6 mouse cellular contexts compared by ENCODE assay signal in the genomic region with DNA sequence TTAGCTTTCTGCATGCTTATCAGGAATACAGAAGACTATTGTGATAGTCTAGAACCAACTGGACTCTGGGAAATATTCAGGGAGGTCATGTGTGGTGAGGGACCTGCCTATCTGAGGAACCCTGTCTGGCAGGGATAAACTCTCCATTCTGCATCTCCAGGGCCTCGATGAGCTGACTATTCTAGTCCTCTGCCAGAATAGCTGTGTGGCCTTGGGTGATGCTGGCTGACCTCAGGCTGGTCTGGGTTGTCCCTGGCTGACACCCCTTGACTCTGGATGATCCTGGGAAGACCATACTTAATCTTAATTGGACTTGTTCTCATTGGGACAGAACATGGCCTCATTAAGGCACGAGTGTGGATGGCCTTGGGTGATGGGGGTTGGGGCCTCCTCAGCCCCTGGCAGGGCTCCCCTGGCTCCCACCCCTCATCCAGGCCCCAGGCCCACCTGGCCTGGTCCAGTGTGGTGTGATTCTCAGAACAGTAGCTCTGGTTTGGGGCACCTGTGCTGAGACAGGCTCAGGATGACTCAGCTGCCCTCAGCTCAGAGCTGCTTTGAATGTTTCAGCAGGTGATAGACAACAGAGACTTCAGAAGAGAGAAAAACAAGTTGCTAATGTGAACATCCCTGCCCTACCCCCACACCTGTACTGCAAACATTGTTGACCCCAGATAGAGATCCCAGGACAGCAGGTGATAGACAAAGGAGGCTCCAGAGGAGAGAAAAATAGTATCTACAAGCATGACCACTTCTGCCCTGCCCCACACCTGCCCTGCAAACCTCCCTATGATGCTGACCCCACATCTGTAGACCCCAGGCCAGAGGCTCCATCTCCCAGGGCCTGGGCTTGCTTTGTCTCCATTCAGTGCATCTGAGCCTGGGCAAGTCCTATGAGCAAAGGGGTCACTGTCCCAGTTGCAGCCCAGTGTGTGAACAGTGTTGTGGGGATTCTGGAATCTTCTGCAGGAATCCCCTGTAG.
DNase-seq lines count a peak whose midpoint lies in the region; ATAC-seq and TF ChIP-seq lines count a peak whose summit lies in the region.
"Not testable (repeated sequence)": the region's sequence is repeated elsewhere in the genome, so short reads cannot be mapped to it uniquely, and the experiment has no call there.

No protein-coding gene starts in this region.

- peak overlapping the region; percentile 99 for H3K27ac ChIP-seq in CH12.LX (ENCODE audit: insufficient read depth, low read depth)
- H3K27ac ChIP-seq in small intestine, adult 2 months (ENCODE audit: insufficient read depth, low read depth, low read length) = peak overlapping the region; percentile 59

- H3K9ac ChIP-seq in CH12.LX (ENCODE audit: insufficient read depth, low read depth) = peak overlapping the region; percentile 59

- in situ Hi-C loops in CH12.LX (cut with MboI; ENCODE audit: low pct_ligation_motif_present, low pct_unique_long_range_greater_than_20kb, low sequenced_read_pairs) = loop anchor here (25.0 kb wide), 1 partner anchor 184 kb away; no protein-coding TSS in a partner anchor

- not testable (repeated sequence) for H3K79me2 ChIP-seq in CH12.LX (replicated peaks; ENCODE audit: control insufficient read depth, extremely low read depth, insufficient read depth, poor library complexity, severe bottlenecking)

- peaks cover 11 to 34% of the 10 kb centered on the region in 2 experiments for H3K36me3 ChIP-seq in CH12.LX (replicated peaks in 1 of 2; ENCODE audit: control insufficient read depth in 1 of 2, insufficient read depth in 1 of 2, low read length in 1 of 2)
- not testable (repeated sequence) for H3K36me3 ChIP-seq in small intestine, adult 2 months (ENCODE audit: control insufficient read depth, insufficient read depth, low read length)

- WGBS in small intestine, adult 2 months = 54% methylated on average over 2 of the region's 2 CpGs

- TF ChIP-seq RAD21 in CH12.LX (IDR thresholded peaks at IDR 0.05; ENCODE audit: low read depth, low read length) = not testable (repeated sequence)

- TF ChIP-seq CTCF in CH12.LX (conservative IDR thresholded peaks at IDR 0.05 in 1 of 2, IDR thresholded peaks at IDR 0.05 in 1 of 2; ENCODE audit: low read depth in 2 of 2, low read length in 2 of 2); small intestine, adult 2 months (IDR thresholded peaks at IDR 0.05; ENCODE audit: extremely low read depth, insufficient read length, insufficient replicate concordance, low read depth, low read length): not testable (repeated sequence)

- DNase-seq in A20 (ENCODE audit: low read depth, low spot score) (peak; percentile 90), CH12.LX (ENCODE audit: extremely low read depth) (peak; percentile 76)
- peak; percentile 44 for DNase-seq in induced T-regulatory cell, adult 2 months (ENCODE audit: low read depth)
- peak; percentile 50 to 52 for DNase-seq in spleen, postnatal 36 days (ENCODE audit: low spot score in 2 of 2)

- 0 out of 2 replicates have a peak, but pooled peaks have one; percentile 17 for ATAC-seq in megakaryocyte, adult 5-6 weeks (ENCODE audit: poor library complexity, severe bottlenecking)

- dilution Hi-C loops in CH12.LX (cut with MboI; ENCODE audit: extremely low pct_ligation_motif_present, extremely low pct_unique_long_range_greater_than_20kb, low sequenced_read_pairs) = not testable (repeated sequence)

- H3K4me1 ChIP-seq in CH12.LX (ENCODE audit: control insufficient read depth in 1 of 2, insufficient read depth in 2 of 2) = peaks cover 72 to 97% of the 10 kb centered on the region in 2 experiments
- H3K4me1 ChIP-seq in small intestine, adult 2 months (ENCODE audit: control insufficient read depth, insufficient read depth, insufficient read length, low read length) = not testable (repeated sequence)

- TF ChIP-seq EP300 in CH12.LX (IDR thresholded peaks at IDR 0.05; ENCODE audit: low read length) = peak; percentile 91

- H3K27me3 ChIP-seq in CH12.LX (replicated peaks); small intestine, adult 2 months (ENCODE audit: control insufficient read depth, insufficient read depth, low read length): not testable (repeated sequence)

- H3K9me3 ChIP-seq in CH12.LX (replicated peaks; ENCODE audit: low read length) = not testable (repeated sequence)

- H3K4me2 ChIP-seq in CH12.LX (ENCODE audit: insufficient read depth, low read depth, poor library complexity, severe bottlenecking) = not testable (repeated sequence)

- peak; percentile 22; the same call in 1 of the 2 replicates for TF ChIP-seq POLR2A in CH12.LX (IDR thresholded peaks at IDR 0.05; ENCODE audit: low read depth, low read length)
- not testable (repeated sequence) for TF ChIP-seq POLR2A in small intestine, adult 2 months (IDR thresholded peaks at IDR 0.05; ENCODE audit: low read depth, low read length)

- H3K4me3 ChIP-seq in CH12.LX (replicated peaks in 1 of 3; ENCODE audit: low read depth in 2 of 3, low read length in 2 of 3, poor library complexity in 1 of 3); small intestine, adult 2 months (ENCODE audit: low read depth, low read length): not testable (repeated sequence)

TF ChIP-seq in CH12.LX, 34 proteins besides CTCF, POLR2A, EP300 and RAD21:
- TF ChIP-seq IRF4 (IDR thresholded peaks at IDR 0.05; ENCODE audit: low read depth, low read length) (peak; percentile 90), CHD2 (IDR thresholded peaks at IDR 0.05; ENCODE audit: low read length) (peak; percentile 92), JUN (IDR thresholded peaks at IDR 0.05; ENCODE audit: insufficient read depth, low read depth, low read length) (peak; percentile 45; the same call in 1 of the 2 replicates), SIN3A (IDR thresholded peaks at IDR 0.05; ENCODE audit: low read length) (peak; percentile 78), TCF12 (IDR thresholded peaks at IDR 0.05; ENCODE audit: low read depth, low read length) (peak; percentile 98), KAT2A (IDR thresholded peaks at IDR 0.05; ENCODE audit: insufficient replicate concordance, low read length) (0 out of 2 replicates have a peak, but pooled peaks have one; percentile 50), POLR2AphosphoS2 (IDR thresholded peaks at IDR 0.05; ENCODE audit: low read depth, low read length) (peak; percentile 23), MAZ (IDR thresholded peaks at IDR 0.05; ENCODE audit: low read depth, low read length) (peak; percentile 68; the same call in 1 of the 2 replicates), ELF1 (IDR thresholded peaks at IDR 0.05; ENCODE audit: low read depth, low read length) (0 out of 2 replicates have a peak, but pooled peaks have one; percentile 34), MEF2A (IDR thresholded peaks at IDR 0.05; ENCODE audit: borderline replicate concordance, low read depth, low read length) (peak; percentile 84), MAX (IDR thresholded peaks at IDR 0.05; ENCODE audit: low read length) (peak; percentile 51; the same call in 1 of the 2 replicates), ZMIZ1 (IDR thresholded peaks at IDR 0.05; ENCODE audit: low read depth, low read length) (peak; percentile 46; the same call in 1 of the 2 replicates), MYC (IDR thresholded peaks at IDR 0.05; ENCODE audit: low read depth, low read length) (0 out of 2 replicates have a peak, but pooled peaks have one; percentile 30), ETS1 (conservative IDR thresholded peaks at IDR 0.05; ENCODE audit: low read depth, low read length) (peak; percentile 48), NRF1 (IDR thresholded peaks at IDR 0.05; ENCODE audit: low read depth, low read length) (peak; percentile 15; the same call in 1 of the 2 replicates), JUND (conservative IDR thresholded peaks at IDR 0.05; ENCODE audit: low read depth, low read length) (peak; percentile 60), MAFK (IDR thresholded peaks at IDR 0.05; ENCODE audit: insufficient replicate concordance, low read length) (peak; percentile 56; the same call in 1 of the 2 replicates), SMC3 (IDR thresholded peaks at IDR 0.05; ENCODE audit: low read depth, low read length) (peak; percentile 5; the same call in 1 of the 2 replicates), RCOR1 (conservative IDR thresholded peaks at IDR 0.05; ENCODE audit: low read depth, low read length) (peak; percentile 33; the same call in 1 of the 2 replicates), BHLHE40 (IDR thresholded peaks at IDR 0.05; ENCODE audit: low read depth, low read length) (peak; percentile 76)
TF ChIP-seq in CH12.LX: peak in this region for 20; not testable (repeated sequence) for 14.
